Mouse (Mus musculus) heart, postnatal 0 days (tissue): ENCODE measurements around the gene Plek.

Experiments
- CTCF ChIP-seq: IDR thresholded peaks from 2 replicates; pipeline ENCODE4 v1.5.1; 2016; ENCODE audit warnings: antibody characterized with exemption, control low read depth, low read depth
- EP300 ChIP-seq: IDR thresholded peaks from 2 replicates; pipeline ENCODE4 v1.6.1; 2016; ENCODE audit warnings: antibody characterized with exemption, low read depth

GRCm38 (mm10) chr11:16932159-16932558 lies 120.0 kb downstream of the Plek start:
- TF ChIP-seq CTCF, result no peak
- no peak for TF ChIP-seq EP300
